Mouse (Mus musculus): Measurements from ENCODE around the gene Hao2. TPM values are rescaled to one million over a fixed set of nuclear protein-coding genes. Genes with fewer than 3 reads are reported as not detected.

The Hao2 gene
- polyA plus RNA-seq, 1 experiment = 0.97 TPM

DNA sequence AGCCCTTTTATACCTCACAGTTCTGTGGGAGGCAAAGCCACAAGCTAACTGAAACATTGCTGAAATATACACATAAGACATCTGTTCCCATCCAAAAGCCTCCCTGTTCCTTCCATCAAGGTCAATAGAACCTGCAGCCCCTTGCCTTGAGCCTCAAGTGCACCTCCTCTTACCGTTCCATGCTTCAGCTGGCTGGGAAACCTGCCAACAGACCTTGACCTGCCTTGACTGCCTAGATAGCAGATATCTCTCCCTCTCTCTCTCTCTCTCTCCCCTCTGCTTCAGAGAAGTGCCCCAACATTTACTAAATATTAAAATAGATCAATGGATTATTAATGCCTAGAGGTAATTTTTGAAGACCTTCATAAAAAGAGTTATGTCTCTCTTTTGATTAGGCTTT is 38.8 kb upstream of the Hao2 start:
- WGBS = 39% methylated on average over 1 of the region's 1 CpGs
- H3K27ac ChIP-seq (ENCODE audit: control insufficient read depth, insufficient read depth, low read depth, low read length, poor library complexity) = no peak overlapping the region
- H3K4me3 ChIP-seq (replicated peaks; ENCODE audit: control insufficient read depth, low read depth, low read length) = no peak overlapping the region
- TF ChIP-seq CTCF (IDR thresholded peaks at IDR 0.05; ENCODE audit: control insufficient read depth, insufficient read depth, low read length) = no peak
- TF ChIP-seq POLR2A (IDR thresholded peaks at IDR 0.05; ENCODE audit: borderline replicate concordance, control insufficient read depth, low read depth, low read length) = no peak
- H3K4me1 ChIP-seq (ENCODE audit: control insufficient read depth, insufficient read depth, low read length) = no peaks in the 10 kb centered on the region

DNA sequence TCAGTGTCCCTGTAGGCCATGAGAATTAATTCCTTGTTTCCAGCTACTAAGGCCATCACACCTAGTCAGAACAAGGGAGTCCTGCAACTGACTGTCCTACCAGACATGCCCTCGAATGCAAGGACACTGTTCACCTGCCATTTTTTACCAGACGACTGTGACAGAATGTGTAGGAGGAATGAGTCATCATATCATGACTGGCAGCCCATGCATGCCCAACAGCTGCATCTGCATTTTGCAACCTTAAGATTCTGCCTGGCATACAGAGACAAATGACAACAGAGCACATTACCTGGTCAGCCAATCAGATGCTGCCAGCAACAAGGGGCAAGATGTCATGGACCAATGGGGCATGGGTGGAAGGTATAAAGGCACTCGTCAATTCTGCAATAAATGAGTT is 27.4 kb upstream of the Hao2 start:
- 69% methylated on average over 3 of the region's 3 CpGs for WGBS
- H3K4me1 ChIP-seq (ENCODE audit: control insufficient read depth, insufficient read depth, low read length) = no peaks in the 10 kb centered on the region
- TF ChIP-seq CTCF (IDR thresholded peaks at IDR 0.05; ENCODE audit: control insufficient read depth, insufficient read depth, low read length) = no peak
- TF ChIP-seq POLR2A (IDR thresholded peaks at IDR 0.05; ENCODE audit: borderline replicate concordance, control insufficient read depth, low read depth, low read length) = no peak
- no peak overlapping the region for H3K4me3 ChIP-seq (replicated peaks; ENCODE audit: control insufficient read depth, low read depth, low read length)
- no peak overlapping the region for H3K27ac ChIP-seq (ENCODE audit: control insufficient read depth, insufficient read depth, low read depth, low read length, poor library complexity)

DNA sequence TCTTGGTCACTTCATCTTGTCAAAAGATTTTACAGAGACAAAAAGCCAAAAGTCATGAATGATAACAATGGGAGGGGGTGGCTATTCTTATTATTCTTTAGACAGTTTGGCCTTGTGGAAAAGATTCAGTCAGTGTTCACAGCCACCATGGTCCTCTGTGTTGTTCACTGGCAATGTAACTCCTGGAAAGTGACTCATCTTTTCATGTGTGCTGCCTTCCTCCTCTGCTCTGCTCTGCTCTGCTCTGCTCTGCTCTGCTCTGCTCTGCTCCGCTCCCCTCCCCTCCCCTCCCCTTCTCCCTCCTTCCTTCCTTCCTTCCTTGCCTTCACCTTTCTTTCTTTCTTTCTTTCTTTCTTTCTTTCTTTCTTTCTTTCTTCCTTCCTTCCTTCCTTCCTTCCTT is 24.2 kb upstream of the Hao2 start:
- 57% methylated on average over 1 of the region's 1 CpGs for WGBS
- Histone ChIP-seq H3K4me3 (replicated peaks; ENCODE audit: control insufficient read depth, low read depth, low read length) (no peak overlapping the region), H3K27ac (ENCODE audit: control insufficient read depth, insufficient read depth, low read depth, low read length, poor library complexity) (no peak overlapping the region), H3K4me1 (ENCODE audit: control insufficient read depth, insufficient read depth, low read length) (no peaks in the 10 kb centered on the region)
- TF ChIP-seq POLR2A (IDR thresholded peaks at IDR 0.05; ENCODE audit: borderline replicate concordance, control insufficient read depth, low read depth, low read length) = no peak

DNA sequence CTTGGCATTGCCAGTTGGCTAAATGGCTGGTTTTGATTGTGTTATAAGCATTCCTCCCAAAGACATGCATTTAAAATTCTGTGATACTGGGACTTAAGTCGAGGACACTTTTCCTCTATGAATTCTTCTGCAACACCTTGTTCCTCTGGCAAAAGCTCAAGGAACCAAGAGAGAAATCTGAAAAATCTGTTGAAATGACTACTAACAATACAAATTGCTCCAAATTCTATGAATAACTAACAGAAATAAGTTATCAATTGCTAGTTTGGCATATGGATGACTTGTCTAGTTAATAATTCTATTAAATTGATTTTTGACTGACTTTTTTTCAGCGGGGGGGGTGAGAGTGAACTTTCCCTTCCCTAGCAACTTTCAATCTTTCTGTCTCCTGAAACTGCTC is 23.8 kb upstream of the Hao2 start:
- Histone ChIP-seq H3K4me1 (ENCODE audit: control insufficient read depth, insufficient read depth, low read length) (no peaks in the 10 kb centered on the region), H3K4me3 (replicated peaks; ENCODE audit: control insufficient read depth, low read depth, low read length) (no peak overlapping the region), H3K27ac (ENCODE audit: control insufficient read depth, insufficient read depth, low read depth, low read length, poor library complexity) (no peak overlapping the region)
- whole genome bisulfite sequencing = 68% methylated on average over 2 of the region's 2 CpGs
- TF ChIP-seq CTCF (IDR thresholded peaks at IDR 0.05; ENCODE audit: control insufficient read depth, insufficient read depth, low read length) (no peak), POLR2A (IDR thresholded peaks at IDR 0.05; ENCODE audit: borderline replicate concordance, control insufficient read depth, low read depth, low read length) (no peak)

DNA sequence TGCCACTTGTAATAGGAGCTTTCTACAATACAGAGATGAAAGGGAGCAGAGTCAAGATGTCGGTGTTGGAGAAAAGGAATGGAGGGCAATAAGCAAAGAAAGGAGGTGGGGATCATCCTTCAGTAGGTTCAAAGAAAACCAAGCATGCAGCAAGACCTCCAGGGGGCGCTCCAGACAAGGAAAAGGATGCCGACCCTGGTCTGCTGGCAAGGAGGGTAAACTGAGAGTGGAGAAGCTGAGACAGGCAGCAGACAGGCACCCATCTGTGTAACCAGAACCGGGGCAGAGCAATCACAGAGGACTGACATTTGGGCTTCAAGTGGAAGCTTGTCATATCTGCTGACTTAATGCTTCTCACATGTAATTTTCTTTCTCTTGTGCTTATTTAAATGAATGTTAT is 22.6 kb upstream of the Hao2 start:
- WGBS = 4% methylated on average over 4 of the region's 4 CpGs
- Histone ChIP-seq H3K4me3 (replicated peaks; ENCODE audit: control insufficient read depth, low read depth, low read length) (no peak overlapping the region), H3K27ac (ENCODE audit: control insufficient read depth, insufficient read depth, low read depth, low read length, poor library complexity) (no peak overlapping the region), H3K4me1 (ENCODE audit: control insufficient read depth, insufficient read depth, low read length) (no peaks in the 10 kb centered on the region)
- TF ChIP-seq CTCF (IDR thresholded peaks at IDR 0.05; ENCODE audit: control insufficient read depth, insufficient read depth, low read length) (peak; percentile 21; the same call in 1 of the 2 replicates), POLR2A (IDR thresholded peaks at IDR 0.05; ENCODE audit: borderline replicate concordance, control insufficient read depth, low read depth, low read length) (no peak)

DNA sequence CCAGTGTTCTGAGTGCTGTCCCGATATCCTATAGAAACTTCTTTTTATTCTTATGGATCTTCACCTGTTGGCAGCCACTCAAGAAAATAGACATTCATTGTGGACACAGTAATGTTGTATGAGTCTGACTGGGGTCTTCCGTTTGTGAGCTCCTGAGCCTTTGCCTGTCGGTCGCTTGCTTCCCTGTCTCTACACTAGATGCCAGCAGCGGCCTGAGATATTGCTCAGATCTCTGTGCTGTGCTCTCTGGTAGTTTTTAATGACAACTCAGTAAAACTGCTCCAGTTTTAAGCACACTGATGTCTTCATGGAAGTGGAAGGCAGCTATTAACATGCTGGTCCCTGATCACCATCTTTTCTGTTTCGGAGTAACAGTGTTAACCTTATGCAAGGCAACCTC is 20.6 kb upstream of the Hao2 start:
- no peak for TF ChIP-seq POLR2A (IDR thresholded peaks at IDR 0.05; ENCODE audit: borderline replicate concordance, control insufficient read depth, low read depth, low read length)
- TF ChIP-seq CTCF (IDR thresholded peaks at IDR 0.05; ENCODE audit: control insufficient read depth, insufficient read depth, low read length) = no peak
- Histone ChIP-seq H3K27ac (ENCODE audit: control insufficient read depth, insufficient read depth, low read depth, low read length, poor library complexity) (no peak overlapping the region), H3K4me1 (ENCODE audit: control insufficient read depth, insufficient read depth, low read length) (no peaks in the 10 kb centered on the region), H3K4me3 (replicated peaks; ENCODE audit: control insufficient read depth, low read depth, low read length) (no peak overlapping the region)
- WGBS = 70% methylated on average over 6 of the region's 6 CpGs

DNA sequence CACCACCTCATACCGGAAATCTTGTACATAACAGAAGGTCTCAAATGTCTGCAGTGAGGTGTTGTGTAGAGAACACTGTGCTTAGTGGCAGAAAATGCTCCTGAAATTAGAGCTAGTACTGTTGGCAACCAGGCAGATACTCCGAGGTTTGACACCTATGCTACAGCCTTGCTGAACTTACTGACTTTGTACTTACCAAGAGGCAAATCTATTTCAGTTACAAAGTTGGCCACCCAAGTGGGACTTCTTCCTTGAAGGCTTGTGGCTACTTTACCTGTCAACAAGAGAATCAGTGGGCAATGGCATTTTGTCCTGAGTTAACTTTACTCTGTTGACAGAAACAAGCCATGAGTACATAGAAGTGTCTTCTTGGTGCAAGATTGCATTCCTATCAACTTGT is 4.6 kb upstream of the Hao2 start:
- WGBS = 67% methylated on average over 2 of the region's 2 CpGs
- Histone ChIP-seq H3K4me1 (ENCODE audit: control insufficient read depth, insufficient read depth, low read length) (no peaks in the 10 kb centered on the region), H3K27ac (ENCODE audit: control insufficient read depth, insufficient read depth, low read depth, low read length, poor library complexity) (no peak overlapping the region), H3K4me3 (replicated peaks; ENCODE audit: control insufficient read depth, low read depth, low read length) (no peak overlapping the region)
- TF ChIP-seq POLR2A (IDR thresholded peaks at IDR 0.05; ENCODE audit: borderline replicate concordance, control insufficient read depth, low read depth, low read length) = no peak
- TF ChIP-seq CTCF (IDR thresholded peaks at IDR 0.05; ENCODE audit: control insufficient read depth, insufficient read depth, low read length) = no peak

- no peak for TF ChIP-seq POLR2A (IDR thresholded peaks at IDR 0.05; ENCODE audit: borderline replicate concordance, control insufficient read depth, low read depth, low read length)
- TF ChIP-seq CTCF (IDR thresholded peaks at IDR 0.05; ENCODE audit: control insufficient read depth, insufficient read depth, low read length) = no peak
- Histone ChIP-seq H3K4me1 (ENCODE audit: control insufficient read depth, insufficient read depth, low read length) (no peaks in the 10 kb centered on the region), H3K4me3 (replicated peaks; ENCODE audit: control insufficient read depth, low read depth, low read length) (no peak overlapping the region), H3K27ac (ENCODE audit: control insufficient read depth, insufficient read depth, low read depth, low read length, poor library complexity) (no peak overlapping the region)
- WGBS = 43% methylated on average over 10 of the region's 10 CpGs
Observed at GRCm38 (mm10) chr3:98895071-98895601, 2.1 kb upstream of the Hao2 start.

- TF ChIP-seq POLR2A (IDR thresholded peaks at IDR 0.05; ENCODE audit: borderline replicate concordance, control insufficient read depth, low read depth, low read length) (no peak), CTCF (IDR thresholded peaks at IDR 0.05; ENCODE audit: control insufficient read depth, insufficient read depth, low read length) (no peak)
- H3K4me1 ChIP-seq (ENCODE audit: control insufficient read depth, insufficient read depth, low read length) = no peaks in the 10 kb centered on the region
- no peak overlapping the region for H3K4me3 ChIP-seq (replicated peaks; ENCODE audit: control insufficient read depth, low read depth, low read length)
- H3K27ac ChIP-seq (ENCODE audit: control insufficient read depth, insufficient read depth, low read depth, low read length, poor library complexity) = no peak overlapping the region
- WGBS = 83% methylated on average over 4 of the region's 4 CpGs
Observed at GRCm38 (mm10) chr3:98890430-98890829, 2.6 kb downstream of the Hao2 start.

All from bone marrow, adult 2 months (tissue).